Mouse (Mus musculus) left cerebral cortex, adult 18-20 months (tissue): ENCODE results near the gene Eif2s3y. TPM values are rescaled to one million over a fixed set of nuclear protein-coding genes. Genes with fewer than 3 reads are reported as not detected.

Source experiments
- DNase-seq, 2 experiments: peaks; one replicate each; pipeline ENCODE4 v3.0.0; 2021 to 2022; ENCODE audit warnings: low spot score in 2 of 2, mixed read lengths in 1 of 2
- long read RNA-seq, 2 experiments: library from polyadenylated mRNA; stranded (forward); transcript quantifications; one replicate each; pipeline ENCODE4 v2.0.0; 2021
- microRNA-seq, 2 experiments: library from miRNA; unstranded; fragments of <30 nt; microRNA quantifications; one replicate each; pipeline ENCODE4 v1.2.0; 2021
- total RNA-seq, 2 experiments: library from RNA; stranded (reverse); gene quantifications; 2 replicates each; pipeline ENCODE4 v1.2.3; 2021

Gene Eif2s3y
- 10 to 100 TPM in 1 of 2 experiments, not detected in 1; 53.8 TPM for total RNA-seq
- long read RNA-seq, experiment 1, transcript Eif2s3y-201 (12 exons, 1,836 nt) = major isoform, 11 of 54 reads
- long read RNA-seq, experiment 1, partial matches to known transcripts = 6 of 54 reads
- long read RNA-seq, experiment 1, other reads (novel, unspliced or antisense) = 35 of 54 reads
- long read RNA-seq, experiment 2 = 0 reads

DNA sequence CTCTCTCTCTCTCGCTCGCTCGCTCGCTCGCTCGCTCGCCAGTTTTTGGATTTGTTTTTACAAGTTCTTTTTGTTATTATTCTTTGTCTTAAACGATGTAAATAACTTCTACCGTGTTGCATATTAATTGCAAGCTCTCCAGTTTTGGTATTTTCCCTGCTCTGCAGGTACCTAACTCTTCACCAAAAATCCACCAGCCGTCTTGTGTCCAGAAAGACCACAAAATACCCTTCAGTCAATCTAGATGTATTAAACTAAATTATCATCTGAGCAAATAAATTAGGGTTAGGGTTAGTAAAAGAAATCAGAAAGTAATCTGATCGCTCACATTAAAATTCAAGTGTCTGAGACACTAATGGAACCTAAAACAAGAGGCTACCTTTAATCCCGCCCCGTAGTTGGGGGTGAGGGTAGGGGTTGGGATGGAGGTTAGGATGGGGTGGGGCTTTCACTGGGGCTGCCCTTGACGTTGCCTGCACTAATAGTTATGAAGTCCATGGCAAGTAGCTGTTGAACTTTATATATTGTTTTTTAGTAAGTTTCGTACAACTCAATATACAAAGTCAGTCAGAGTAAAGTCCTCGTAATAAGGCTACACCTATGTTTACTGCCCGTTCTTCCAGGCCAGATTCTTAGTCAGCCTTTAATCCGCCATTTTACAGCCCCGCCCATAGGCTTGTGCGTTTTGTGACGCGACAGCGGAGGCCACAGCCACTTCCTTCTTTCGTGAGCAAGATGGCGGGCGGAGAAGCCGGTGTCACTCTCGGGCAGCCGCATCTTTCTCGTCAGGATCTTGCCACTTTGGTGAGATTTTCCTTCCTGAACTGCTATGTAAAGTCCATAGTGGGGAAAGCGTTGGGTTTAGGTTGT is at the start of gene Eif2s3y:
Eif2s3y (plus strand) TSS at position 662 of the 870 bp plus-strand sequence.
- peak in 1 of 2 experiments; percentile 62 for DNase-seq

Small RNAs within 50 kb of the gene (microRNA-seq; reads per million reads assigned to microRNA genes)
- gene Gm47281 = 0 reads per million in 2 experiments

Other genes with a start within 250 kb of the Eif2s3y start
- gene Zfy1, start 213.1 kb upstream of the Eif2s3y start, total RNA-seq = not detected
- gene Uba1y, start 191.9 kb upstream of the Eif2s3y start, total RNA-seq = not detected
- gene Kdm5d, start 112.8 kb upstream of the Eif2s3y start, total RNA-seq = 10 to 100 TPM in 1 of 2 experiments, not detected in 1; 15.9 TPM
- gene Uty, start 235.2 kb downstream of the Eif2s3y start, total RNA-seq = 10 to 100 TPM in 1 of 2 experiments, not detected in 1; 21.1 TPM